Mouse (Mus musculus) heart, postnatal 25 days (tissue): ENCODE results near the gene Slc1a3. TPM values are rescaled to one million over a fixed set of nuclear protein-coding genes. Genes with fewer than 3 reads are reported as not detected.
"Not testable (repeated sequence)": the region's sequence is repeated elsewhere in the genome, so short reads cannot be mapped to it uniquely, and the experiment has no call there.

Experiments
- DNase-seq: peaks from one replicate; pipeline ENCODE4 v3.0.0; 2022; ENCODE audit warnings: low spot score
- intact Hi-C: fragments of 180-260 bp; cut with DNase I; formaldehyde crosslinking; loops from one replicate; pipeline ENCODE4 v1.15.1; 2025
- total RNA-seq, 2 experiments: library from RNA; stranded (reverse); gene quantifications; 2 replicates each; pipeline ENCODE4 v1.2.3; 2021

The Slc1a3 gene
- total RNA-seq, 2 experiments from 2014 or later = 1.6 to 1.7 TPM

GRCm38 (mm10) chr15:8711630-8712310 is 1.2 kb upstream of the Slc1a3 start:
- intact Hi-C loops = no loop called here
- DNase-seq = no peak

- intact Hi-C loops = no loop called here
- no peak for DNase-seq
Observed at GRCm38 (mm10) chr15:8709578-8709977, 986 bp downstream of the Slc1a3 start.

GRCm38 (mm10) chr15:8706613-8707012 is 4.0 kb downstream of the Slc1a3 start:
- no peak for DNase-seq
- intact Hi-C loops = no loop called here

GRCm38 (mm10) chr15:8706178-8706577 is 4.4 kb downstream of the Slc1a3 start:
- intact Hi-C loops = no loop called here
- DNase-seq = no peak

- intact Hi-C loops = not testable (repeated sequence)
Observed at GRCm38 (mm10) chr15:8705560-8705959, 5.0 kb downstream of the Slc1a3 start.

GRCm38 (mm10) chr15:8697976-8698375 is 12.6 kb downstream of the Slc1a3 start:
- intact Hi-C loops = no loop called here
- no peak for DNase-seq

More at GRCm38 (mm10) chr15:8705560-8705959, 5.0 kb downstream of the Slc1a3 start:
- not testable (repeated sequence) for DNase-seq

GRCm38 (mm10) chr15:8697500-8697899 is 13.1 kb downstream of the Slc1a3 start:
- no peak for DNase-seq
- intact Hi-C loops = no loop called here

- intact Hi-C loops, DNase-seq: not testable (repeated sequence)
Observed at GRCm38 (mm10) chr15:8690141-8690540, 20.4 kb downstream of the Slc1a3 start.

- no peak for DNase-seq
- intact Hi-C loops = no loop called here
Observed at GRCm38 (mm10) chr15:8686846-8687245, 23.7 kb downstream of the Slc1a3 start.

GRCm38 (mm10) chr15:8685506-8685905 is 25.1 kb downstream of the Slc1a3 start:
- intact Hi-C loops = no loop called here

GRCm38 (mm10) chr15:8684263-8684662 is 26.3 kb downstream of the Slc1a3 start:
- intact Hi-C loops = no loop called here
- DNase-seq = no peak

More at GRCm38 (mm10) chr15:8685506-8685905, 25.1 kb downstream of the Slc1a3 start:
- DNase-seq = no peak

GRCm38 (mm10) chr15:8682871-8683270 is 27.7 kb downstream of the Slc1a3 start:
- no peak for DNase-seq
- intact Hi-C loops = no loop called here

- no peak for DNase-seq
- intact Hi-C loops = no loop called here
Observed at GRCm38 (mm10) chr15:8682421-8682820, 28.1 kb downstream of the Slc1a3 start.

GRCm38 (mm10) chr15:8681971-8682370 is 28.6 kb downstream of the Slc1a3 start:
- intact Hi-C loops = no loop called here
- DNase-seq = no peak

GRCm38 (mm10) chr15:8681009-8681408 is 29.6 kb downstream of the Slc1a3 start:
- intact Hi-C loops = no loop called here
- no peak for DNase-seq

- DNase-seq = no peak
- intact Hi-C loops = no loop called here
Observed at GRCm38 (mm10) chr15:8676959-8677358, 33.6 kb downstream of the Slc1a3 start.

- intact Hi-C loops = no loop called here
- no peak for DNase-seq
Observed at GRCm38 (mm10) chr15:8676211-8676691, 34.3 kb downstream of the Slc1a3 start.

GRCm38 (mm10) chr15:8675616-8676015 is 34.9 kb downstream of the Slc1a3 start:
- no peak for DNase-seq
- intact Hi-C loops = no loop called here

- no peak for DNase-seq
- intact Hi-C loops = no loop called here
Observed at GRCm38 (mm10) chr15:8672532-8672931, 38.0 kb downstream of the Slc1a3 start.

GRCm38 (mm10) chr15:8667849-8668522 is 42.6 kb downstream of the Slc1a3 start:
- no peak for DNase-seq
- intact Hi-C loops = no loop called here

GRCm38 (mm10) chr15:8665675-8666350 is 44.8 kb downstream of the Slc1a3 start:
- intact Hi-C loops = no loop called here
- DNase-seq = no peak
